Comparison of ENCODE assay signal across 10 mouse cellular contexts in the genomic region with DNA sequence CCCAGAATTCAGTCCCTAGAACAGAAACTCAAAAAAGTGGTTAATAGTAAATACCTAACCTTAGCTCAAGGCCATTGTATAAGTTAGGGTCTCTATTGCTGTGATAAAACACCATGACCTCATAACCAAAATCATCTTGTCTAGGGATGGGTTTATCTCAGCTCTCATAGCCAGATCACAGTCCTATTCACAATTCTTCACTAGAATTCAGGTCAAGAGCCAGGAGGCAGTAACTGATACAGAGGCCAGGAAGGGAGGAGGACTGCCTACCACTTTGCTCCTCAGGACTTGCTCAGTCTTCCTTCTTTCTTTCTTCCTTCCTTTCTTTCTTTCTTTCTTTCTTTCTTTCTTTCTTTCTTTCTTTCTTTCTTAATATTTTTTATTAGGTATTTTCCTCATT. TPM values are rescaled to one million over a fixed set of nuclear protein-coding genes. Genes with fewer than 3 reads are reported as not detected.
A peak's percentile ranks its signal among the peaks of the same experiment; 100 is the strongest.
DNase-seq lines count a peak whose midpoint lies in the region; ATAC-seq and TF ChIP-seq lines count a peak whose summit lies in the region.
"Had no signal": no experiment of that assay in that cellular context is flagged by ENCODE, and none has a peak within 500 bp of the region (broad histone marks: within the 10 kb centered on the region; RNA-seq: fewer than 3 reads in every experiment).

No protein-coding gene starts in this region.

- ATAC-seq in heart, embryonic 14.5 days (ENCODE audit: insufficient number of reproducible peaks, insufficient read depth, low FRiP score, low read depth), result no peak
- no peak for ATAC-seq in hindbrain, embryonic 11.5 days (ENCODE audit: low FRiP score)
- peak; percentile 69 for ATAC-seq in megakaryocyte-erythroid progenitor cell, adult 5-6 weeks (replicated peaks; ENCODE audit: low FRiP score, low TSS enrichment, poor library complexity, severe bottlenecking)
- no peak for ATAC-seq in granulocyte monocyte progenitor cell, adult 5-6 weeks (replicated peaks; ENCODE audit: poor library complexity, severe bottlenecking)

- H3K4me3 ChIP-seq in heart, embryonic 14.5 days (ENCODE audit: control insufficient read depth in 1 of 2, insufficient read depth in 1 of 2, low read depth in 1 of 2, low read length in 2 of 2), result peak overlapping the region in 1 of 2 experiments; percentile 81; a peak in 1 of 4 replicates
- peak overlapping the region; percentile 46 to 78 for H3K4me3 ChIP-seq in MEL (ENCODE audit: control insufficient read depth in 1 of 2, insufficient read depth in 1 of 2, low read depth in 2 of 2, low read length in 2 of 2)
- H3K4me3 ChIP-seq in hindbrain, embryonic 11.5 days (ENCODE audit: low read depth, low read length), result peak overlapping the region; percentile 13; the same call in 1 of the 2 replicates

- no peaks in the 10 kb centered on the region for H3K9me3 ChIP-seq in heart, embryonic 14.5 days (ENCODE audit: control insufficient read depth, low read length)
- H3K9me3 ChIP-seq in MEL (replicated peaks; ENCODE audit: insufficient read depth, low read length), result no peaks in the 10 kb centered on the region
- no peaks in the 10 kb centered on the region for H3K9me3 ChIP-seq in hindbrain, embryonic 11.5 days (ENCODE audit: control insufficient read depth, low read length)

- TF ChIP-seq RAD21 in MEL (IDR thresholded peaks at IDR 0.05; ENCODE audit: low read depth, low read length), result no peak

- peaks cover 13% of the 10 kb centered on the region for H3K36me3 ChIP-seq in heart, embryonic 14.5 days (ENCODE audit: control insufficient read depth, insufficient read depth, low read length)
- peaks cover 9 to 10% of the 10 kb centered on the region in 2 experiments for H3K36me3 ChIP-seq in MEL (ENCODE audit: control insufficient read depth in 1 of 2, insufficient read depth in 2 of 2, low read length in 2 of 2)
- H3K36me3 ChIP-seq in hindbrain, embryonic 11.5 days (ENCODE audit: control insufficient read depth, insufficient read depth, low read length), result no peaks in the 10 kb centered on the region

- H3K27ac ChIP-seq in heart, embryonic 14.5 days (replicated peaks in 1 of 2; ENCODE audit: control insufficient read depth in 1 of 2, insufficient read depth in 1 of 2, low read depth in 2 of 2, low read length in 2 of 2), result no peak overlapping the region
- H3K27ac ChIP-seq in MEL (ENCODE audit: control insufficient read depth, low read depth, low read length), result peak overlapping the region; percentile 56
- no peak overlapping the region for H3K27ac ChIP-seq in hindbrain, embryonic 11.5 days (ENCODE audit: low read depth, low read length)

- TF ChIP-seq EP300 in MEL (IDR thresholded peaks at IDR 0.05; ENCODE audit: low read depth in 1 of 2, low read length in 2 of 2), result no peak

- TF ChIP-seq POLR2A in MEL (IDR thresholded peaks at IDR 0.05; ENCODE audit: control insufficient read depth in 1 of 2, insufficient read depth in 1 of 2, low read depth in 1 of 2, low read length in 2 of 2, poor library complexity in 1 of 2), result no peak

- peak overlapping the region; percentile 82 for H3K4me2 ChIP-seq in heart, embryonic 14.5 days (ENCODE audit: low read length)
- peak overlapping the region; percentile 23; the same call in 1 of the 2 replicates for H3K4me2 ChIP-seq in hindbrain, embryonic 11.5 days (replicated peaks; ENCODE audit: low read depth, low read length)

- H3K9ac ChIP-seq in heart, embryonic 14.5 days (ENCODE audit: low read length), result peak overlapping the region; percentile 51; the same call in 1 of the 2 replicates
- H3K9ac ChIP-seq in MEL (ENCODE audit: control insufficient read depth, low read depth, low read length, poor library complexity, severe bottlenecking), result peak overlapping the region; percentile 97
- H3K9ac ChIP-seq in hindbrain, embryonic 11.5 days (ENCODE audit: low read depth, low read length), result no peak overlapping the region

- H3K79me2 ChIP-seq in MEL (ENCODE audit: control insufficient read depth, insufficient read depth, low read length, poor library complexity), result peaks cover 18% of the 10 kb centered on the region

- no peaks in the 10 kb centered on the region for H3K27me3 ChIP-seq in heart, embryonic 14.5 days (ENCODE audit: control insufficient read depth, insufficient read depth, low read length)
- no peaks in the 10 kb centered on the region for H3K27me3 ChIP-seq in MEL (ENCODE audit: control insufficient read depth in 1 of 2, insufficient read depth in 2 of 2, low read length in 2 of 2)
- H3K27me3 ChIP-seq in hindbrain, embryonic 11.5 days (ENCODE audit: control insufficient read depth, insufficient read depth, low read length), result no peaks in the 10 kb centered on the region

- no peak for DNase-seq in heart, postnatal 25 days (ENCODE audit: low spot score)
- peak; percentile 46 for DNase-seq in MEL (ENCODE audit: low read depth, low spot score)
- DNase-seq in hindbrain, embryonic 11.5 days (ENCODE audit: low spot score), result peak; percentile 0
- no peak for DNase-seq in frontal cortex, postnatal 25 days (ENCODE audit: low spot score in 2 of 2)
- no peak for DNase-seq in cerebellum, adult 11 months
- DNase-seq: heart, postnatal 4 days; lung, postnatal 4 days had no signal

- peaks cover 0 to 11% of the 10 kb centered on the region in 2 experiments; a peak in 1 of 4 replicates for H3K4me1 ChIP-seq in heart, embryonic 14.5 days (ENCODE audit: control insufficient read depth in 2 of 2, insufficient read depth in 2 of 2, low read length in 2 of 2)
- peaks cover 0 to 2% of the 10 kb centered on the region in 2 experiments for H3K4me1 ChIP-seq in MEL (ENCODE audit: control insufficient read depth in 1 of 2, insufficient read depth in 2 of 2, low read length in 2 of 2)
- no peaks in the 10 kb centered on the region for H3K4me1 ChIP-seq in hindbrain, embryonic 11.5 days (replicated peaks; ENCODE audit: control insufficient read depth, insufficient read depth, low read length)

- no peak for TF ChIP-seq CTCF in MEL (IDR thresholded peaks at IDR 0.05 in 2 of 3, conservative IDR thresholded peaks at IDR 0.05 in 1 of 3; ENCODE audit: control insufficient read depth in 1 of 3, insufficient read depth in 1 of 3, low read depth in 2 of 3, low read length in 3 of 3, poor library complexity in 1 of 3, severe bottlenecking in 1 of 3)

- intact Hi-C loops in heart, postnatal 25 days (cut with DNase I), result loop anchor here (10.0 kb wide), 1 partner anchor 99 kb away; the partner anchor contains the start of genes Dcun1d3 and Lyrm1

TF ChIP-seq in MEL, 35 proteins besides CTCF, POLR2A, EP300 and RAD21:
- no peak for TF ChIP-seq RCOR1 (IDR thresholded peaks at IDR 0.05; ENCODE audit: low read depth, low read length)
- TF ChIP-seq ETS1 (IDR thresholded peaks at IDR 0.05; ENCODE audit: low read depth, low read length), result 0 out of 2 replicates have a peak, but pooled peaks have one; percentile 8

RNA-seq across cellular contexts. Expression of gene Eri2, which starts 1.5 kb away (rescaled TPM):
- 14.4 and 15.0 TPM in 2 replicates for polyA plus RNA-seq in heart, embryonic 14.5 days (2014; fragmentation: Nextera tagmentation; extraction: Ambion mirVana)
- 1 to 10 TPM; 1.3 to 1.7 TPM for total RNA-seq in heart, postnatal 25 days (2021)
- 9.4 and 10.6 TPM in 2 replicates for total RNA-seq in MEL (2012; rRNA removed)
- polyA plus RNA-seq in MEL (2012; ENCODE audit: insufficient read depth in 1 of 2, insufficient read length in 2 of 2, low read depth in 1 of 2, low replicate concordance in 2 of 2, missing spikeins in 1 of 2), result 10 to 100 TPM in 1 of 2 experiments, not detected in 1; 11.0 TPM
- polyA plus RNA-seq in hindbrain, embryonic 11.5 days (2014; fragmentation: Nextera tagmentation; extraction: Ambion mirVana), result 33.5 and 37.3 TPM in 2 replicates
- 23.0 and 32.7 TPM in 2 replicates for total RNA-seq in megakaryocyte-erythroid progenitor cell, adult 5-6 weeks (2014; fragmentation: Nextera tagmentation)
- total RNA-seq in megakaryocyte-erythroid progenitor cell, adult 5-6 weeks (2017), result 19.5 and 20.3 TPM in 2 replicates
- total RNA-seq in granulocyte monocyte progenitor cell, adult 5-6 weeks (2014; fragmentation: Nextera tagmentation), result 7.7 and 12.2 TPM in 2 replicates
- total RNA-seq in granulocyte monocyte progenitor cell, adult 5-6 weeks (2017), result 15.0 and 16.5 TPM in 2 replicates

RNA-seq across cellular contexts. Expression of gene Rexo5, which starts 1.5 kb away (rescaled TPM):
- 13.7 and 16.4 TPM in 2 replicates for polyA plus RNA-seq in heart, embryonic 14.5 days (2014; fragmentation: Nextera tagmentation; extraction: Ambion mirVana)
- total RNA-seq in heart, postnatal 25 days (2021), result 1 to 10 TPM; 1.5 to 2.2 TPM
- 10.9 and 11.7 TPM in 2 replicates for total RNA-seq in MEL (2012; rRNA removed)
- 10 to 100 TPM in 1 of 2 experiments, not detected in 1; 18.3 TPM for polyA plus RNA-seq in MEL (2012; ENCODE audit: insufficient read depth in 1 of 2, insufficient read length in 2 of 2, low read depth in 1 of 2, low replicate concordance in 2 of 2, missing spikeins in 1 of 2)
- polyA plus RNA-seq in hindbrain, embryonic 11.5 days (2014; fragmentation: Nextera tagmentation; extraction: Ambion mirVana), result 24.0 and 27.4 TPM in 2 replicates
- total RNA-seq in megakaryocyte-erythroid progenitor cell, adult 5-6 weeks (2014; fragmentation: Nextera tagmentation), result 68.4 and 72.0 TPM in 2 replicates
- 44.8 and 45.8 TPM in 2 replicates for total RNA-seq in megakaryocyte-erythroid progenitor cell, adult 5-6 weeks (2017)
- 7.8 and 20.6 TPM in 2 replicates for total RNA-seq in granulocyte monocyte progenitor cell, adult 5-6 weeks (2014; fragmentation: Nextera tagmentation)
- total RNA-seq in granulocyte monocyte progenitor cell, adult 5-6 weeks (2017), result 33.2 and 52.4 TPM in 2 replicates

RNA-seq across cellular contexts. Expression of gene Acsm3, which starts 34.6 kb away (rescaled TPM):
- polyA plus RNA-seq in heart, embryonic 14.5 days (2014; fragmentation: Nextera tagmentation; extraction: Ambion mirVana), result 0.15 TPM in 1 of 2 replicates, not detected in the other
- total RNA-seq in heart, postnatal 25 days (2021), result under 1 TPM; 0.23 to 0.28 TPM
- total RNA-seq in MEL (2012; rRNA removed), result 0.08 TPM in 1 of 2 replicates, not detected in the other
- under 1 TPM in 1 of 2 experiments, not detected in 1; 0.54 TPM for polyA plus RNA-seq in MEL (2012; ENCODE audit: insufficient read depth in 1 of 2, insufficient read length in 2 of 2, low read depth in 1 of 2, low replicate concordance in 2 of 2, missing spikeins in 1 of 2)
- polyA plus RNA-seq in hindbrain, embryonic 11.5 days (2014; fragmentation: Nextera tagmentation; extraction: Ambion mirVana), result 0.18 and 0.57 TPM in 2 replicates
- not detected in 2 replicates for total RNA-seq in megakaryocyte-erythroid progenitor cell, adult 5-6 weeks (2014; fragmentation: Nextera tagmentation)
- total RNA-seq in megakaryocyte-erythroid progenitor cell, adult 5-6 weeks (2017), result 0.23 TPM in 1 of 2 replicates, not detected in the other
- not detected in 2 replicates for total RNA-seq in granulocyte monocyte progenitor cell, adult 5-6 weeks (2014; fragmentation: Nextera tagmentation)
- 0.13 TPM in 1 of 2 replicates, not detected in the other for total RNA-seq in granulocyte monocyte progenitor cell, adult 5-6 weeks (2017)

Comparison
In these comparisons a context has a peak if more than half of its experiments do, and no peak if none do; other contexts are left out.
1. DNase-seq: peak in MEL (single experiment) and hindbrain, embryonic 11.5 days (single experiment); none in heart, postnatal 25 days (single experiment), frontal cortex, postnatal 25 days (0 of 2) and cerebellum, adult 11 months (single experiment).